ENCODE assay signal across 8 mouse cellular contexts in genomic region chr2:91114781-91115577, GRCm38 (mm10). TPM values are rescaled to one million over a fixed set of nuclear protein-coding genes. Genes with fewer than 3 reads are reported as not detected.
DNase-seq lines count a peak whose midpoint lies in the region; ATAC-seq lines count a peak whose summit lies in the region.

No protein-coding gene starts in this region.

- H3K36me3 ChIP-seq in hindbrain, embryonic 15.5 days: no peaks in the 10 kb centered on the region

- WGBS in hindbrain, embryonic 15.5 days: 8% methylated on average over 42 of the region's 42 CpGs

- peak overlapping the region; percentile 70 for H3K4me2 ChIP-seq in hindbrain, embryonic 15.5 days

- ATAC-seq in hindbrain, embryonic 15.5 days (ENCODE audit: low FRiP score, low read depth): peak; percentile 39; the same call in 1 of the 2 replicates

- peak overlapping the region; percentile 34 for H3K4me3 ChIP-seq in hindbrain, embryonic 15.5 days

- peaks cover 7% of the 10 kb centered on the region for H3K4me1 ChIP-seq in hindbrain, embryonic 15.5 days (replicated peaks)

- no peak overlapping the region for H3K27ac ChIP-seq in hindbrain, embryonic 15.5 days (replicated peaks)

- no peaks in the 10 kb centered on the region for H3K9me3 ChIP-seq in hindbrain, embryonic 15.5 days

- DNase-seq in Muller cell, postnatal 12 days (ENCODE audit: inconsistent ontology term): peak; percentile 91
- peak; percentile 99 to 100 for DNase-seq in cerebellum, postnatal 10 days
- DNase-seq in frontal cortex, postnatal 25 days (ENCODE audit: low spot score in 2 of 2): peak; percentile 96
- DNase-seq in left cerebral cortex, adult 11 months (ENCODE audit: low spot score): peak; percentile 85
- peak; percentile 98 for DNase-seq in lung, postnatal 36 days
- DNase-seq in right cerebral cortex, postnatal 25 days: peak; percentile 85
- DNase-seq in urinary bladder, postnatal 36 days (ENCODE audit: low spot score in 2 of 2): peak; percentile 95 to 96

- H3K27me3 ChIP-seq in hindbrain, embryonic 15.5 days: peaks cover 6% of the 10 kb centered on the region; the same call in 1 of the 2 replicates

- peak overlapping the region; percentile 16; the same call in 1 of the 2 replicates for H3K9ac ChIP-seq in hindbrain, embryonic 15.5 days

RNA-seq across cellular contexts. Expression of gene Mybpc3, which starts 3.0 kb away (rescaled TPM):
- polyA plus RNA-seq in hindbrain, embryonic 15.5 days (2015; fragmentation: Nextera tagmentation; extraction: Ambion mirVana): 0.05 TPM in 1 of 2 replicates, not detected in the other

RNA-seq across cellular contexts. Expression of gene Spi1, which starts 32.8 kb away (rescaled TPM):
- 3.8 and 5.6 TPM in 2 replicates for polyA plus RNA-seq in hindbrain, embryonic 15.5 days (2015; fragmentation: Nextera tagmentation; extraction: Ambion mirVana)

RNA-seq across cellular contexts. Expression of gene Slc39a13, which starts 44.8 kb away (rescaled TPM):
- 34.5 and 34.8 TPM in 2 replicates for polyA plus RNA-seq in hindbrain, embryonic 15.5 days (2015; fragmentation: Nextera tagmentation; extraction: Ambion mirVana)
